Mouse (Mus musculus): Measurements from ENCODE around the gene Crcp.

GRCm38 (mm10) chr5:130000735-130001134 is 28.4 kb upstream of the Crcp start:
- TF ChIP-seq CTCF (IDR thresholded peaks at IDR 0.05) (no peak), EP300 (IDR thresholded peaks at IDR 0.05) (no peak)
